In the genomic region with DNA sequence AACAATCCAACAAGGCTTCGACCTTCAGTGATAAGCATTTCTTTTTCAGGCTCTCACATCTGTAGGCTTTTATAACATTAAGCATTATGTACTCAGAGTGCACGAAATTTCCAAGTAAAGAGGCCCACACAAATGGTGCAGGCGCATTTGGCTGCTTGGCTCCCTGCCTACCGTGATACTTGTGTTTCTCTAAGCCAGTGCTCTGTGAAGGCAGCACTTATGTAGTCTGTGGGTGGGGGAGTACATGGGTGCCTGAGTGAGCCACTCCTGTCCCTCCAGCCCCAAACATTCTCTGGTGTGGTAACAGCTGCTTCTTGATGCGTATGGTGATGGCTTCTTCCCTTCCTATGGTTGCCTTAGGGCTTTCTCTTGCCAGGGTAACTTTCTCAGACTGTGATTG, we compare ENCODE assay signal across 25 mouse cellular contexts.
DNase-seq lines count a peak whose midpoint lies in the region; ATAC-seq and TF ChIP-seq lines count a peak whose summit lies in the region.
"Had no signal": no experiment of that assay in that cellular context is flagged by ENCODE, and none has a peak within 500 bp of the region (broad histone marks: within the 10 kb centered on the region; RNA-seq: fewer than 3 reads in every experiment).

No protein-coding gene starts in this region.

- H3K27me3 ChIP-seq in forebrain, postnatal 0 days (ENCODE audit: insufficient read depth, low read length) = no peaks in the 10 kb centered on the region
- no peaks in the 10 kb centered on the region for H3K27me3 ChIP-seq in forebrain, embryonic 15.5 days
- H3K27me3 ChIP-seq: CH12.LX; embryonic facial prominence, embryonic 15.5 days; intestine, embryonic 15.5 days had no signal

- no peaks in the 10 kb centered on the region for H3K4me1 ChIP-seq in forebrain, postnatal 0 days (ENCODE audit: insufficient read depth)
- no peaks in the 10 kb centered on the region for H3K4me1 ChIP-seq in forebrain, embryonic 15.5 days
- H3K4me1 ChIP-seq: embryonic facial prominence, embryonic 15.5 days; heart, embryonic 12.5 days; intestine, embryonic 15.5 days had no signal

- no peaks in the 10 kb centered on the region for H3K9me3 ChIP-seq in forebrain, postnatal 0 days (ENCODE audit: low read length)
- no peaks in the 10 kb centered on the region for H3K9me3 ChIP-seq in forebrain, embryonic 15.5 days
- H3K9me3 ChIP-seq: embryonic facial prominence, embryonic 15.5 days; forebrain, embryonic 10.5 days; heart, embryonic 12.5 days; hindbrain, embryonic 10.5 days; intestine, embryonic 15.5 days had no signal

- ATAC-seq in forebrain, postnatal 0 days = no peak
- ATAC-seq in forebrain, embryonic 15.5 days (replicated peaks) = no peak
- ATAC-seq: activated CD4-positive, CD25-positive, alpha-beta regulatory T cell, adult 4 months; forebrain, embryonic 14.5 days; intestine, embryonic 15.5 days; Patski had no signal

- no peak for TF ChIP-seq CTCF in forebrain, postnatal 0 days (IDR thresholded peaks at IDR 0.05; ENCODE audit: low read depth)
- no peak for TF ChIP-seq CTCF in brain, embryonic 14.5 days (IDR thresholded peaks at IDR 0.05; ENCODE audit: borderline replicate concordance, extremely low read depth, insufficient read depth, insufficient read length)

- H3K9ac ChIP-seq in forebrain, postnatal 0 days = no peak overlapping the region
- no peak overlapping the region for H3K9ac ChIP-seq in forebrain, embryonic 15.5 days (replicated peaks)
- H3K9ac ChIP-seq: embryonic facial prominence, embryonic 15.5 days; heart, embryonic 12.5 days; hindbrain, embryonic 14.5 days; intestine, embryonic 15.5 days had no signal

- DNase-seq in forebrain, postnatal 0 days = peak; percentile 6
- DNase-seq in layer of hippocampus, adult 9-11 months = peak; percentile 20
- no peak for DNase-seq in layer of hippocampus, postnatal 36 days
- peak; percentile 15 for DNase-seq in right cerebral cortex, adult 18-20 months
- DNase-seq in right cerebral cortex, postnatal 4 days = no peak
- DNase-seq in brain, embryonic 14.5 days (ENCODE audit: low read depth) = peak; percentile 35
- no peak for DNase-seq in thymus, postnatal 36 days
- DNase-seq: adrenal gland, adult 2 months; adrenal gland, postnatal 36 days; cerebellum, adult 18-20 months; cerebellum, adult 9-11 months; cerebellum, postnatal 36 days; gastrocnemius, postnatal 10 days had no signal

- no peak overlapping the region for H3K4me3 ChIP-seq in forebrain, postnatal 0 days (ENCODE audit: low read depth, low read length)
- H3K4me3 ChIP-seq in forebrain, embryonic 15.5 days = no peak overlapping the region
- H3K4me3 ChIP-seq: embryonic facial prominence, embryonic 15.5 days; erythroblast, embryonic 14.5 days; forebrain, embryonic 10.5 days; heart, embryonic 12.5 days; hindbrain, embryonic 10.5 days; intestine, embryonic 15.5 days had no signal

- TF ChIP-seq POLR2A in brain, embryonic 14.5 days (IDR thresholded peaks at IDR 0.05; ENCODE audit: borderline replicate concordance, extremely low read depth, insufficient read depth, insufficient read length, poor library complexity, severe bottlenecking) = no peak

- no peaks in the 10 kb centered on the region for H3K36me3 ChIP-seq in forebrain, postnatal 0 days (ENCODE audit: insufficient read depth)
- H3K36me3 ChIP-seq in forebrain, embryonic 15.5 days = no peaks in the 10 kb centered on the region
- H3K36me3 ChIP-seq: embryonic facial prominence, embryonic 15.5 days; forebrain, embryonic 10.5 days; heart, embryonic 12.5 days; hindbrain, embryonic 10.5 days; intestine, embryonic 15.5 days had no signal

- H3K27ac ChIP-seq in forebrain, postnatal 0 days (ENCODE audit: low read depth, low read length) = no peak overlapping the region
- no peak overlapping the region for H3K27ac ChIP-seq in forebrain, embryonic 15.5 days (replicated peaks)
- H3K27ac ChIP-seq: embryonic facial prominence, embryonic 15.5 days; forebrain, embryonic 10.5 days; hindbrain, embryonic 10.5 days; hindbrain, embryonic 14.5 days; intestine, embryonic 15.5 days had no signal

- WGBS in forebrain, postnatal 0 days = 57% methylated on average over 5 of the region's 5 CpGs
- 74% methylated on average over 5 of the region's 5 CpGs for whole genome bisulfite sequencing in forebrain, embryonic 15.5 days

- H3K4me2 ChIP-seq in forebrain, postnatal 0 days (ENCODE audit: low read depth) = no peak overlapping the region
- H3K4me2 ChIP-seq in forebrain, embryonic 15.5 days (replicated peaks) = no peak overlapping the region
- H3K4me2 ChIP-seq: embryonic facial prominence, embryonic 15.5 days; heart, embryonic 12.5 days; hindbrain, embryonic 14.5 days; intestine, embryonic 15.5 days had no signal

Comparison
In these comparisons a context has a peak if more than half of its experiments do, and no peak if none do; other contexts are left out.
1. DNase-seq: peak in forebrain, postnatal 0 days (single experiment), layer of hippocampus, adult 9-11 months (single experiment), right cerebral cortex, adult 18-20 months (single experiment) and brain, embryonic 14.5 days (single experiment); none in layer of hippocampus, postnatal 36 days (0 of 2), right cerebral cortex, postnatal 4 days (single experiment) and thymus, postnatal 36 days (0 of 2).